Mouse (Mus musculus) MEL (cell line): ENCODE results near the gene Rcn1. TPM values are rescaled to one million over a fixed set of nuclear protein-coding genes. Genes with fewer than 3 reads are reported as not detected.

ENCODE experiments used
- DNase-seq: peaks from one replicate; pipeline ENCODE4 v3.0.0; 2011; ENCODE audit warnings: low read depth, low spot score
- H3K27ac ChIP-seq: 2 replicates; pipeline ENCODE4 v1.5.1; 2012; ENCODE audit warnings: low read depth, mild to moderate bottlenecking, control low read depth, low read length, moderate library complexity; ENCODE audit not compliant: control insufficient read depth
- H3K27me3 ChIP-seq, 2 experiments: fragments of 150-350 bp in 1 of 2; sonication (generic) in 1 of 2; 2 replicates each; pipeline ENCODE4 v1.6.1; 2012; ENCODE audit warnings: low read length in 2 of 2, mild to moderate bottlenecking in 2 of 2, improper control_type of control experiment in 1 of 2, moderate library complexity in 1 of 2; ENCODE audit not compliant: insufficient read depth in 2 of 2, control insufficient read depth in 1 of 2
- H3K36me3 ChIP-seq, 2 experiments: 2 replicates each; pipeline ENCODE4 v1.6.1; 2012 to 2014; ENCODE audit warnings: low read length in 2 of 2, improper control_type of control experiment in 1 of 2, inconsistent platforms in 1 of 2, mild to moderate bottlenecking in 1 of 2; ENCODE audit not compliant: insufficient read depth in 2 of 2, control insufficient read depth in 1 of 2
- H3K4me1 ChIP-seq, 2 experiments: fragments of 150-350 bp in 1 of 2; sonication (generic) in 1 of 2; 2 replicates each; pipeline ENCODE4 v1.6.1; 2012; ENCODE audit warnings: low read length in 2 of 2, improper control_type of control experiment in 1 of 2, mild to moderate bottlenecking in 1 of 2; ENCODE audit not compliant: insufficient read depth in 2 of 2, control insufficient read depth in 1 of 2
- H3K4me3 ChIP-seq, 2 experiments: fragments of 150-350 bp in 1 of 2; sonication (generic) in 1 of 2; 2 replicates each; pipeline ENCODE4 v1.5.1; 2012; ENCODE audit warnings: low read depth in 2 of 2, low read length in 2 of 2, mild to moderate bottlenecking in 2 of 2, moderate library complexity in 2 of 2, control low read depth in 1 of 2, improper control_type of control experiment in 1 of 2; ENCODE audit not compliant: control insufficient read depth in 1 of 2, insufficient read depth in 1 of 2
- H3K79me2 ChIP-seq: 2 replicates; pipeline ENCODE4 v1.6.1; 2012; ENCODE audit warnings: mild to moderate bottlenecking, low read length, moderate library complexity; ENCODE audit not compliant: control insufficient read depth, poor library complexity, insufficient read depth
- H3K9ac ChIP-seq: 2 replicates; pipeline ENCODE4 v1.6.1; 2012; ENCODE audit warnings: low read depth, mild to moderate bottlenecking, control low read depth, low read length, moderate library complexity; ENCODE audit not compliant: control insufficient read depth, poor library complexity, severe bottlenecking
- H3K9me3 ChIP-seq: fragments of 150-350 bp; sonication (generic); replicated peaks from 2 replicates; pipeline ENCODE4 v1.6.1; 2012; ENCODE audit warnings: mild to moderate bottlenecking, low read length, improper control_type of control experiment, moderate library complexity; ENCODE audit not compliant: insufficient read depth
- BHLHE40 ChIP-seq: IDR thresholded peaks from 2 replicates; pipeline ENCODE4 v1.6.1; 2012; ENCODE audit warnings: low read depth, mild to moderate bottlenecking, inconsistent platforms, low read length, improper control_type of control experiment, borderline replicate concordance
- CHD1 ChIP-seq: IDR thresholded peaks from 2 replicates; pipeline ENCODE4 v1.6.1; 2012; ENCODE audit warnings: low read depth, mild to moderate bottlenecking, inconsistent platforms, low read length, improper control_type of control experiment
- ELF1 ChIP-seq: IDR thresholded peaks from 2 replicates; pipeline ENCODE4 v1.6.1; 2014; ENCODE audit warnings: low read depth, mild to moderate bottlenecking, inconsistent platforms, low read length, improper control_type of control experiment, moderate library complexity
- ETS1 ChIP-seq: IDR thresholded peaks from 2 replicates; pipeline ENCODE4 v1.6.1; 2012; ENCODE audit warnings: low read depth, mild to moderate bottlenecking, inconsistent platforms, low read length, improper control_type of control experiment, moderate library complexity
- GATA1 ChIP-seq: IDR thresholded peaks from 2 replicates; pipeline ENCODE4 v1.6.1; 2011; ENCODE audit warnings: low read depth, low read length, improper control_type of control experiment
- KAT2A ChIP-seq: conservative IDR thresholded peaks from 2 replicates; pipeline ENCODE4 v1.6.1; 2012; ENCODE audit warnings: low read depth, low read length, improper control_type of control experiment, inconsistent platforms
- MEF2A ChIP-seq: IDR thresholded peaks from 2 replicates; pipeline ENCODE4 v1.6.1; 2014; ENCODE audit warnings: low read depth, mild to moderate bottlenecking, inconsistent platforms, low read length, improper control_type of control experiment; ENCODE audit not compliant: poor library complexity, insufficient replicate concordance, severe bottlenecking; ENCODE audit errors: extremely low read depth
- MXI1 ChIP-seq: IDR thresholded peaks from 2 replicates; pipeline ENCODE4 v1.6.1; 2011; ENCODE audit warnings: mild to moderate bottlenecking, low read depth, low read length, improper control_type of control experiment
- MYB ChIP-seq: IDR thresholded peaks from 2 replicates; pipeline ENCODE4 v1.6.1; 2011; ENCODE audit warnings: mild to moderate bottlenecking, low read depth, low read length, improper control_type of control experiment
- MYC ChIP-seq: IDR thresholded peaks from 2 replicates; pipeline ENCODE4 v1.6.1; 2011; ENCODE audit warnings: low read depth, mild to moderate bottlenecking, low read length, improper control_type of control experiment, moderate library complexity
- NELFE ChIP-seq: IDR thresholded peaks from 2 replicates; pipeline ENCODE4 v1.6.1; 2011; ENCODE audit warnings: low read depth, low read length, improper control_type of control experiment
- NRF1 ChIP-seq: IDR thresholded peaks from 2 replicates; pipeline ENCODE4 v1.6.1; 2014; ENCODE audit warnings: low read depth, mild to moderate bottlenecking, inconsistent platforms, low read length, improper control_type of control experiment, moderate library complexity; ENCODE audit not compliant: poor library complexity, insufficient read depth, severe bottlenecking
- POLR2A ChIP-seq, 2 experiments: IDR thresholded peaks; 2 replicates each; pipeline ENCODE4 v1.6.1; 2011 to 2012; ENCODE audit warnings: low read length in 2 of 2, mild to moderate bottlenecking in 2 of 2, control low read depth in 1 of 2, improper control_type of control experiment in 1 of 2, low read depth in 1 of 2, moderate library complexity in 1 of 2; ENCODE audit not compliant: control insufficient read depth in 1 of 2, insufficient read depth in 1 of 2, poor library complexity in 1 of 2
- POLR2AphosphoS2 ChIP-seq: IDR thresholded peaks from 2 replicates; pipeline ENCODE4 v1.6.1; 2011; ENCODE audit warnings: low read length, improper control_type of control experiment
- POLR2AphosphoS5 ChIP-seq: IDR thresholded peaks from 2 replicates; pipeline ENCODE4 v1.6.1; 2012; ENCODE audit warnings: low read depth, borderline replicate concordance, mild to moderate bottlenecking, inconsistent platforms, low read length, moderate library complexity, mixed read lengths
- RAD21 ChIP-seq: IDR thresholded peaks from 2 replicates; pipeline ENCODE4 v1.6.1; 2011; ENCODE audit warnings: mild to moderate bottlenecking, low read depth, low read length, improper control_type of control experiment
- TAL1 ChIP-seq: IDR thresholded peaks from 2 replicates; pipeline ENCODE4 v1.6.1; 2012; ENCODE audit warnings: mild to moderate bottlenecking, inconsistent platforms, low read length, moderate library complexity, mixed read lengths
- TBP ChIP-seq: IDR thresholded peaks from 2 replicates; pipeline ENCODE4 v1.8.0; 2011; ENCODE audit warnings: low read depth, low read length, improper control_type of control experiment
- TCF12 ChIP-seq: IDR thresholded peaks from 2 replicates; pipeline ENCODE4 v1.6.1; 2014; ENCODE audit warnings: low read depth, mild to moderate bottlenecking, inconsistent platforms, low read length, improper control_type of control experiment, moderate library complexity
- UBTF ChIP-seq: IDR thresholded peaks from 2 replicates; pipeline ENCODE4 v1.6.1; 2012; ENCODE audit warnings: low read depth, mild to moderate bottlenecking, inconsistent platforms, low read length, improper control_type of control experiment, moderate library complexity, borderline replicate concordance; ENCODE audit not compliant: insufficient read depth
- USF2 ChIP-seq, 2 experiments: IDR thresholded peaks; 2 replicates each; pipeline ENCODE4 v1.6.1; 2011 to 2012; ENCODE audit warnings: improper control_type of control experiment in 2 of 2, low read length in 2 of 2, borderline replicate concordance in 1 of 2, inconsistent platforms in 1 of 2, low read depth in 1 of 2, mild to moderate bottlenecking in 1 of 2; ENCODE audit not compliant: insufficient read depth in 1 of 2
- ZC3H11A ChIP-seq: IDR thresholded peaks from 2 replicates; pipeline ENCODE4 v1.6.1; 2012; ENCODE audit warnings: low read depth, mild to moderate bottlenecking, inconsistent platforms, low read length, improper control_type of control experiment
- ZKSCAN1 ChIP-seq: IDR thresholded peaks from 2 replicates; pipeline ENCODE4 v1.6.1; 2012; ENCODE audit warnings: low read depth, mild to moderate bottlenecking, inconsistent platforms, low read length, improper control_type of control experiment, moderate library complexity
- ZMIZ1 ChIP-seq: IDR thresholded peaks from 2 replicates; pipeline ENCODE4 v1.6.1; 2012; ENCODE audit warnings: low read depth, mild to moderate bottlenecking, inconsistent platforms, low read length, improper control_type of control experiment, moderate library complexity
- polyA plus RNA-seq, 2 experiments: library from polyadenylated mRNA; stranded (reverse) in 1 of 2; unstranded in 1 of 2; fragments of >175 nt in 1 of 2; fragments of >200 nt in 1 of 2; gene quantifications; 2 replicates each; pipeline versions ENCODE4 v1.2.1 to v1.2.4; 2012; ENCODE audit warnings: low replicate concordance in 2 of 2, low read depth in 1 of 2; ENCODE audit not compliant: insufficient read length in 2 of 2, insufficient read depth in 1 of 2, missing spikeins in 1 of 2
- total RNA-seq: library from RNA; depleted of rRNA; stranded (reverse); fragments of 300-350 nt; gene quantifications from 2 replicates; pipeline ENCODE4 v1.2.3, GENCODE M21; 2012

The Rcn1 gene
- total and polyA plus RNA-seq, 3 experiments = 45.7 to 51.0 TPM; not detected in 1

- Histone ChIP-seq H3K27ac (no peak overlapping the region), H3K4me3 (no peak overlapping the region)
- TF ChIP-seq ETS1 (no peak), KAT2A (no peak), MXI1 (no peak), MYC (no peak), NELFE (no peak)
Observed at GRCm38 (mm10) chr2:105429899-105430298, 30.8 kb upstream of the Rcn1 start.

GRCm38 (mm10) chr2:105428467-105428866 lies 29.3 kb upstream of the Rcn1 start:
- H3K36me3 ChIP-seq = no peaks in the 10 kb centered on the region; a peak in 1 of 4 replicates
- no peak for DNase-seq
- no peak overlapping the region for H3K9ac ChIP-seq
- no peaks in the 10 kb centered on the region for H3K9me3 ChIP-seq
- no peak overlapping the region for H3K27ac ChIP-seq
- TF ChIP-seq KAT2A = no peak
- H3K4me3 ChIP-seq = no peak overlapping the region
- peaks cover 0 to 1% of the 10 kb centered on the region in 2 experiments; a peak in 1 of 4 replicates for H3K27me3 ChIP-seq
- H3K4me1 ChIP-seq = peaks cover 0 to 3% of the 10 kb centered on the region in 2 experiments; a peak in 1 of 4 replicates
- no peaks in the 10 kb centered on the region for H3K79me2 ChIP-seq

More at GRCm38 (mm10) chr2:105429899-105430298, 30.8 kb upstream of the Rcn1 start:
- Histone ChIP-seq H3K79me2 (no peaks in the 10 kb centered on the region), H3K27me3 (peaks cover 3 to 10% of the 10 kb centered on the region in 2 experiments; a peak in 2 of 4 replicates), H3K4me1 (peaks cover 0 to 3% of the 10 kb centered on the region in 2 experiments; a peak in 1 of 4 replicates), H3K9ac (no peak overlapping the region), H3K9me3 (no peaks in the 10 kb centered on the region), H3K36me3 (no peaks in the 10 kb centered on the region; a peak in 1 of 4 replicates)
- DNase-seq = no peak

GRCm38 (mm10) chr2:105428029-105428428 lies 28.9 kb upstream of the Rcn1 start:
- Histone ChIP-seq H3K27ac (no peak overlapping the region), H3K9me3 (no peaks in the 10 kb centered on the region), H3K4me1 (peaks cover 0 to 3% of the 10 kb centered on the region in 2 experiments; a peak in 1 of 4 replicates), H3K79me2 (no peaks in the 10 kb centered on the region), H3K36me3 (no peaks in the 10 kb centered on the region; a peak in 1 of 4 replicates), H3K4me3 (no peak overlapping the region), H3K9ac (no peak overlapping the region), H3K27me3 (peaks cover 0 to 1% of the 10 kb centered on the region in 2 experiments; a peak in 1 of 4 replicates)
- DNase-seq = peak; percentile 77
- TF ChIP-seq UBTF (no peak), KAT2A (no peak), ZMIZ1 (no peak), NELFE (no peak), GATA1 (no peak), ZKSCAN1 (no peak), RAD21 (peak; percentile 82), POLR2A (IDR thresholded peaks at IDR 0.05; ENCODE audit: control insufficient read depth in 1 of 2, insufficient read depth in 1 of 2, low read depth in 1 of 2, low read length in 2 of 2, poor library complexity in 1 of 2) (no peak), TAL1 (no peak), MXI1 (no peak), ZC3H11A (peak; percentile 94), NRF1 (no peak), CHD1 (no peak), TBP (no peak), MEF2A (no peak), ELF1 (no peak), TCF12 (0 out of 2 replicates have a peak, but pooled peaks have one; percentile 11), USF2 (IDR thresholded peaks at IDR 0.05; ENCODE audit: borderline replicate concordance in 1 of 2, insufficient read depth in 1 of 2, low read depth in 1 of 2, low read length in 2 of 2) (no peak), POLR2AphosphoS5 (no peak), BHLHE40 (no peak), MYB (no peak), POLR2AphosphoS2 (no peak)
